Mouse (Mus musculus) gastrocnemius, postnatal 14 days (tissue): ENCODE measurements around the gene Layn. TPM values are rescaled to one million over a fixed set of nuclear protein-coding genes. Genes with fewer than 3 reads are reported as not detected.

Experiments
- DNase-seq: peaks from one replicate; pipeline ENCODE4 v3.0.0; 2021; ENCODE audit warnings: mixed read lengths
- intact Hi-C: fragments of 180-260 bp; cut with DNase I; formaldehyde crosslinking; loops from one replicate; pipeline ENCODE4 v1.15.1; 2025; ENCODE audit warnings: low total_unique reads
- total RNA-seq, 2 experiments: library from RNA; stranded (reverse); gene quantifications; 2 replicates each; pipeline ENCODE4 v1.2.3; 2021

Layn gene
- total RNA-seq, 2 experiments from 2014 or later = 2.3 to 3.5 TPM

DNA sequence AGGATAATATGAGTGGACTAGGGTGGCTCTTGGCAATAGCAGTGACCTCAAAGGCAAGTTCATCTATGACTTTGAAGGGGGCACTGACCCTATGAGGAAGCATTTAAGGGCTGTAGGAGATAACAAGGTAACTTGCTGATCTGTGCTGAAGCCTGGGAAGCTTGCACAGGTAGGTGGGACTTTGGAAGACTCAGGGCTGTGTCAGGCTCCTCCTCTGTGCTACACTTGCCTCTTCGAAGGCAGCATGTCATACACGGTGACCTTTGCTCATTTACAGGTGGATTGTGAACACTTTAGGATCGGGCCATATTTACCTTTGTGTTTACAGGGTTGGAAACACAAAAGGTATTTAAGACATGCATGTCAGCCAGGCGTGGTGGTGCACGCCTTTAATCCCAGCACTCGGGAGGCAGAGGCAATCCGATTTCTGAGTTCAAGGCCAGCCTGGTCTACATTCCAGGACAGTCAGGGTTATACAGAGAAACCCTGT lies 35.4 kb downstream of the Layn start:
- intact Hi-C loops = no loop called here
- no peak for DNase-seq

DNA sequence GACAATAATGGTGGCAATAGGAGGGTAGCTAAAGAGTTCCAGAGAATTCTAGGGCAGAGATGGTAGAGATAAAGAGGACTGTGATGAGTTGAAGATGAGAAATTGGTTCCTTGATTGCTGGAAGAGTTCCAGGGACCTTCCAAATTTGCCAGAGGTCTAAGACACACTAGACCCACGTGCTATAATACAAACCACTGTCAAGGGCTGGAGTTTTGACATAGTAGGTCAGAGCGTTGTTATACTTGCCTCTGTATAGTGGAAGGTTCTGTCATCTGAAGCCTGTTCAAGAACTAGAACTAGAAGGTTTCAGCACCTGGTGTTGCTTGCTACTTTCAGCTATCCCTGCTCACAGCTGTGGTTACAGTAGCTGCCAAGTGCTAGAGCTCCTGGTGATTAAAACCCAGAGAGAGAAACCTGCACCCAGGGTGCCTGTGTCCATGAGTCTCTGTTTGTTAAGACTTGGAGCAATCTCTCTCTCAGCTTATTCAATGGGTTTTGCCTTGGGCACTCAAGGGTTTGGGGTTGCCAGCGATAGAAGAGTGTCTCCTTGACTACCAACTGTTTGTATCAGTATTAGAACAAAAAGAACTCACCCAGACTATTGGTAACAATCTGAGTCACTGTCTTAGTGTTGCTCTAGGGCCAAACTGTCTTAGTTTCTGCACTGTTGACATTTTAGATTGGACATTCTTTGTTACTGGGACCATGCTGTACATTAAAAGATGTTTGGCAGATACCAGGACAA lies 43.9 kb downstream of the Layn start:
- intact Hi-C loops = no loop called here
- no peak for DNase-seq

DNA sequence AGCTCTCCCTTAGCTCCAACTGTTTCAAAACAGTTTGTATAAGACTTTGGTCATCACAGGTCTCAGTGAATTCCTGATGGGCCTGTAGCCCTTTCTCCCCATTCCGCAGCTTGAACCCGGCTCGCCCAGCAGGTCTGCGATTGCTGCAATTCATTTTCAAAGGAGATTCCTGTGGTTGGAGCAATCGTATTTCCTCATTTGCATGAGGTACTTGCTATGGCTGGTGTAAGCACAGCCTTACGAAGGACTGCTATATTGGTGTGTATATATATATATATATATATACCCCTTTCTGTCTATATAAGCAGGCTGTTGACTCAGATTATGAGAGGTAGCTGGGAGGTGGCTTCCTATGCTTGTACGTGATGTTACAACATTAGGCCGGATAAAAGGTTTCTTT lies 44.6 kb downstream of the Layn start:
- intact Hi-C loops = no loop called here
- DNase-seq = no peak

DNA sequence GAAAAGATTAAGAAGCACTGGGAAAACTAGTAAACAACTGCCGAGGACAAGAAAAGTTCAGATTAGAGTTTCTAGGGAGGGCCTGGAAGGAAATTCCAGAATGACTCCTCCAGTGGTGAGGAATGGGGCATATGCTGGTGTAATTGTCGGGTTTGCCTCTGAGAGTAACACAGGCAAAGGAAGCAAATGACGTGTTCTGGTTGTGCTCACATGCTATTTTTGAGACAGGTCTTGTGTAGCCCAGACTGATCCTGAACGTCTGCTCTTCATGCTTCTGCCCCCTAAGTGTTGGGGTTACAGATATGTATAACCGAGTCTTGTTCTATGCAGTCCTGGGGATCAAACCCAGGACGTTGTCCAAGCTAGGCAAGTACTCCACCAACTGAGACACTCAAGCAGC lies 45.3 kb downstream of the Layn start:
- DNase-seq = no peak
- intact Hi-C loops = no loop called here

DNA sequence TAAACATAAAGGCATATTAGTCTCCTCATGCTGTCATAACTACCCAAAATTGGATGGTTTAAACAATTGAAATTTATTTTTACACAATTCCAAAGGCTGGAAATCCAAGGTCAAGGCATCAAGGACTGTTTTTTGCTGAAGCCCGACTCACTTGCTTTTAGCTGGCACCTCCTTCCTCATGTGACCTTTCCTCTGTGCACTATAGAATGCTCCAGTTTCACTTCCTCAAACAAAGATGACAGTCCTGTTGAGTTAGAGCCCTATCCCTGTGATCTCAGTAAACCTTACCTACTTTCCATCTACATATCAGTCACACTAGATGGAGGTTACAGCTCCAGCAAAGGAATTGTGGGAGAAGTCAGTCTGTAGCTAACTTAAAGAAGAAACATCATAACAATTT lies 46.7 kb downstream of the Layn start:
- no peak for DNase-seq
- intact Hi-C loops = no loop called here

DNA sequence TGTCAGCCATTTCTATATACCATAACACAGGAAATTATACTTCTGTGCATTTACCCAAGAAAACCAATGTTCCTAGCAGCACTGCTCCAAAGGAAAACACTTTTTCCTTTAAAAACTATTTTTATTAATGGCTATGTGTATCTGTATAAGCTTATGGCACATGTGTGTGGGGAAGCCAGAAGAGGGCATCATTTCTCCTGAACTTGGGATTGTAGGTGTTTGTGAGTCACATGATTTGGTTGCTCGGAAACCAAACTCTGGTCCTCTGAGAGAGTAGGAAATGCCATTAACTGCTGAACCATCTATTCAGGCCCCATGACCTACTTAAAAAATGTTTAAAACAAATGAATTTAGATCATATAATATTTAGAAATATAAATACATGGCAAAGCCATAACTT lies 49.9 kb downstream of the Layn start:
- intact Hi-C loops = no loop called here

DNA sequence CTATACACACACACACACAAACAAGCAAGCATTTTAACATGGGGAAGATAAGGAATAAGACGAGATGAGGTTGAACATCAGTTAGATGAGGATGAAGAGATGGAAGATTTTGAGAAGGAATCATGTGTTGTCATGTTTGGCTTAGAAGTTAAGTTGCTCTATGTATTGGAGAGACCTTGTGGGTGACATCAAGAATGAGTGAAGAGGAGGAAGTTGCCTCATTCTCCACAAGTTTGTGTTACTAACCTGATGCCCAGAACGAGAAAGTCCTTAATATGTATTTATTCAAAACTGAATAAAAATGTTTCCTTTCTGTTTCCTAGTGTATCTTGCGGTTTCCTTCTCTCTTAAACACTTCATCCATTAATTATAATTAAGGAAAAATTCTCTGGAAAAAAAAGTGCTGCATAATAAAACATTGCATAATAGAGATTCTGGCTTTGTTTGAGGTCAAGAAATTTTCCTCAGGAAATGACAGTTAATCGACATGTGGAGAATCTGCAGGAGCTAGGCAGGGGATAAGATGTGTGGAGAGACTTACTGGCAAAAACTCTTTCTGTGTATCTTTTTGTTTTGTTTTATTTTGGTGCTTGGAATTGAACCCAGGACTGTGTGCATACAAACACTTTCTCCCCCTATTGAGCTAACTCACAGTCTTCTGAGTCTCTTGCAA lies 55.6 kb downstream of the Layn start:
- intact Hi-C loops = no loop called here
- no peak for DNase-seq

More for the DNA sequence above, 49.9 kb downstream of the Layn start:
- DNase-seq = no peak

- intact Hi-C loops = no loop called here
- no peak for DNase-seq
Measured at GRCm38 (mm10) chr9:51020351-51020750, 56.5 kb downstream of the Layn start.

GRCm38 (mm10) chr9:51019670-51020069 lies 57.2 kb downstream of the Layn start:
- DNase-seq = no peak
- intact Hi-C loops = no loop called here

- no peak for DNase-seq
- intact Hi-C loops = no loop called here
Measured at GRCm38 (mm10) chr9:51015732-51016131, 61.2 kb downstream of the Layn start.

- no peak for DNase-seq
- intact Hi-C loops = loop anchor here (5.0 kb wide), 1 partner anchor 139 kb away; no protein-coding TSS in a partner anchor
Measured at GRCm38 (mm10) chr9:51013644-51014043, 63.2 kb downstream of the Layn start.

GRCm38 (mm10) chr9:51009656-51009950 lies 67.3 kb downstream of the Layn start:
- DNase-seq = no peak

DNA sequence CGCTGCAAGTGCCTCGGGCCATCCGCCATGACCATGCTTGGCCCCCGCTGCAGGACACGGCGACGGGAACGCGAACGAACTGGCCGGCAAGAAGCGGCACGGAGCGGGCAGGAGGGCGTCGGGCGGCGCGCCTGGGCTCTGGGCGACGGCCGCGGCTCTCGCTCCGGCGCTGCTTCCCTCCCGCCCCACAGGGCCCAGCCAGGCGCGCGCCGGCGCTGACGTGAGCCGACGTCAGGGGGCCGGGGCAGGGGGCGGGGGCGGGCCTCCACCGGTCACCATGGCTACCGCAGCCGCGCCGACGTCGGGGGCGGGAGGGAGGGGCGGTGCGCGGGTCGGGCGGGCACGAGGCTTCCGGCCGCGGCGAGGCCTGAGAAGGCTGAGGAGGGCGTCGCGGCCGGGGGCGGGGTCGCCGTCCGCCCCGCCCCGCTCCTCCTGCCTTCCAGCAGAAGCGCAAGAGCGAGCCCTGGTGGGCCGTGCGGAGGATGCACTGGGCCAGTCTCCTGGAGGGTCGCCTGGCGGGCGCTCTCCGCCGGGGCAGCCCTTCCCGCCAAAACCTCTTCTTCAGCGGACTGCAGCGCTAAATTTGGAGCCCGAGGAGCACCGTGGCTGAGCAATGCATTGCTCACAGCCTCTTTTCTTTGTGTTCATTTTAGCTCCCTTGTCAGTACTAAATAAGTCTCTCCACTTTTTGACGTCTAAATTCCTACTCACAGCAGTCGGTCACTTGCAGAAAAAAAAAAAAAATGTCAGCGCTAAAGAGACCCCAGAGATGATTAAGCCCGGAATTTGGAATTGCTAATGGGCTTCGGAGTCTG lies 67.8 kb downstream of the Layn start, which contains the start of gene Sik2:
Gene Sik2 (minus strand): TSS at position 233 of the 815 bp plus-strand sequence.
- peak; percentile 93 for DNase-seq
- intact Hi-C loops = loop anchor here (1.0 kb wide), 1 partner anchor 160 kb away; no protein-coding TSS in a partner anchor

More at GRCm38 (mm10) chr9:51009656-51009950, 67.3 kb downstream of the Layn start:
- intact Hi-C loops = loop anchor here (1.0 kb wide), 1 partner anchor 160 kb away; no protein-coding TSS in a partner anchor

GRCm38 (mm10) chr9:51008068-51008840 lies 68.6 kb downstream of the Layn start:
- no peak for DNase-seq
- intact Hi-C loops = no loop called here

GRCm38 (mm10) chr9:51007726-51008067 lies 69.2 kb downstream of the Layn start:
- no peak for DNase-seq
- intact Hi-C loops = no loop called here

- peak; percentile 40 for DNase-seq
- intact Hi-C loops = no loop called here
Measured at GRCm38 (mm10) chr9:51006846-51007245, 70.0 kb downstream of the Layn start.
